ENCODE assay signal across 10 mouse cellular contexts in genomic region chr19:8725081-8725613, GRCm38 (mm10). TPM values are rescaled to one million over a fixed set of nuclear protein-coding genes. Genes with fewer than 3 reads are reported as not detected.
DNase-seq lines count a peak whose midpoint lies in the region; ATAC-seq and TF ChIP-seq lines count a peak whose summit lies in the region.
"Had no signal": no experiment of that assay in that cellular context is flagged by ENCODE, and none has a peak within 500 bp of the region (broad histone marks: within the 10 kb centered on the region; RNA-seq: fewer than 3 reads in every experiment).

No protein-coding gene starts in this region.

- DNase-seq in liver, embryonic 11.5 days (ENCODE audit: low spot score) = no peak
- DNase-seq in liver = no peak
- DNase-seq in limb, embryonic 14.5 days (ENCODE audit: low spot score) = no peak
- DNase-seq in cerebellum, adult 18-20 months = no peak
- DNase-seq in adrenal gland, adult 8-10 months = no peak
- DNase-seq in layer of hippocampus, adult 9-10 months (ENCODE audit: low spot score) = no peak
- DNase-seq: cerebellum, adult 11 months had no signal

- H3K4me3 ChIP-seq in liver, embryonic 11.5 days (ENCODE audit: low read depth, low read length) = peak overlapping the region; percentile 88
- H3K4me3 ChIP-seq in forebrain, embryonic 12.5 days (replicated peaks) = peak overlapping the region; percentile 76
- peak overlapping the region; percentile 78 for H3K4me3 ChIP-seq in limb, embryonic 14.5 days (replicated peaks; ENCODE audit: low read length)
- peak overlapping the region; percentile 77 for H3K4me3 ChIP-seq in stomach, embryonic 15.5 days (replicated peaks)

- peak overlapping the region; percentile 98 for H3K27ac ChIP-seq in liver, embryonic 11.5 days (ENCODE audit: low read depth, low read length)
- H3K27ac ChIP-seq in forebrain, embryonic 12.5 days = 0 out of 2 replicates have a peak overlapping the region, but pooled peaks have one; percentile 10
- no peak overlapping the region for H3K27ac ChIP-seq in limb, embryonic 14.5 days (replicated peaks; ENCODE audit: low read depth, low read length)
- H3K27ac ChIP-seq in stomach, embryonic 15.5 days = peak overlapping the region; percentile 51; the same call in 1 of the 2 replicates

- peaks cover 17% of the 10 kb centered on the region for H3K4me1 ChIP-seq in liver, embryonic 11.5 days (replicated peaks; ENCODE audit: control insufficient read depth, insufficient read depth, low read length)
- H3K4me1 ChIP-seq in forebrain, embryonic 12.5 days = peaks cover 33% of the 10 kb centered on the region
- H3K4me1 ChIP-seq in limb, embryonic 14.5 days (ENCODE audit: control insufficient read depth, insufficient read depth, low read length) = peaks cover 16% of the 10 kb centered on the region
- peaks cover 8% of the 10 kb centered on the region; the same call in 1 of the 2 replicates for H3K4me1 ChIP-seq in stomach, embryonic 15.5 days

- H3K27me3 ChIP-seq in liver, embryonic 11.5 days (replicated peaks; ENCODE audit: control insufficient read depth, insufficient read depth, low read length) = no peaks in the 10 kb centered on the region
- no peaks in the 10 kb centered on the region for H3K27me3 ChIP-seq in forebrain, embryonic 12.5 days
- H3K27me3 ChIP-seq in limb, embryonic 14.5 days (ENCODE audit: control insufficient read depth, insufficient read depth, low read length) = no peaks in the 10 kb centered on the region
- H3K27me3 ChIP-seq in stomach, embryonic 15.5 days (replicated peaks) = no peaks in the 10 kb centered on the region

- 38% methylated on average over 4 of the region's 4 CpGs for WGBS in liver, embryonic 11.5 days
- WGBS in forebrain, embryonic 12.5 days = 49% methylated on average over 4 of the region's 4 CpGs
- WGBS in limb, embryonic 14.5 days = 50% methylated on average over 4 of the region's 4 CpGs
- 32% methylated on average over 4 of the region's 4 CpGs for WGBS in stomach, embryonic 15.5 days

- peak overlapping the region; percentile 98 for H3K9ac ChIP-seq in liver, embryonic 11.5 days (ENCODE audit: low read depth, low read length)
- peak overlapping the region; percentile 97 for H3K9ac ChIP-seq in forebrain, embryonic 12.5 days
- peak overlapping the region; percentile 96 for H3K9ac ChIP-seq in limb, embryonic 14.5 days (ENCODE audit: low read depth, low read length, severe bottlenecking)
- peak overlapping the region; percentile 7; the same call in 1 of the 2 replicates for H3K9ac ChIP-seq in stomach, embryonic 15.5 days

- no peak for TF ChIP-seq POLR2A in limb, embryonic 14.5 days (IDR thresholded peaks at IDR 0.05; ENCODE audit: borderline replicate concordance, extremely low read depth, insufficient read depth, insufficient read length)

- H3K36me3 ChIP-seq in liver, embryonic 11.5 days (ENCODE audit: control insufficient read depth, insufficient read depth, low read length) = peaks cover 22% of the 10 kb centered on the region
- peaks cover 29% of the 10 kb centered on the region for H3K36me3 ChIP-seq in forebrain, embryonic 12.5 days (replicated peaks)
- H3K36me3 ChIP-seq in limb, embryonic 14.5 days (ENCODE audit: control insufficient read depth, insufficient read depth, low read length) = peaks cover 33% of the 10 kb centered on the region
- peaks cover 28% of the 10 kb centered on the region for H3K36me3 ChIP-seq in stomach, embryonic 15.5 days

- H3K9me3 ChIP-seq in liver, embryonic 11.5 days (ENCODE audit: control insufficient read depth, low read length) = no peaks in the 10 kb centered on the region
- no peaks in the 10 kb centered on the region for H3K9me3 ChIP-seq in forebrain, embryonic 12.5 days
- no peaks in the 10 kb centered on the region for H3K9me3 ChIP-seq in limb, embryonic 14.5 days (ENCODE audit: control insufficient read depth, low read length)
- H3K9me3 ChIP-seq in stomach, embryonic 15.5 days = no peaks in the 10 kb centered on the region

- ATAC-seq in liver, embryonic 11.5 days (replicated peaks; ENCODE audit: low FRiP score) = no peak
- ATAC-seq in forebrain, embryonic 12.5 days (ENCODE audit: low FRiP score) = no peak
- no peak for ATAC-seq in limb, embryonic 14.5 days (ENCODE audit: low FRiP score, low read depth)
- no peak for ATAC-seq in stomach, embryonic 15.5 days (ENCODE audit: insufficient read depth, low FRiP score, low read depth)
- ATAC-seq: inflammation-experienced regulatory T-cells, adult 6 months had no signal

- peak overlapping the region; percentile 87 for H3K4me2 ChIP-seq in liver, embryonic 11.5 days
- peak overlapping the region; percentile 77 for H3K4me2 ChIP-seq in forebrain, embryonic 12.5 days
- H3K4me2 ChIP-seq in limb, embryonic 14.5 days (replicated peaks; ENCODE audit: low read depth, low read length, severe bottlenecking) = peak overlapping the region; percentile 86
- peak overlapping the region; percentile 59 for H3K4me2 ChIP-seq in stomach, embryonic 15.5 days

RNA-seq across cellular contexts. Expression of gene Slc3a2, which starts 2.0 kb away (rescaled TPM):
- 150 and 159 TPM in 2 replicates for polyA plus RNA-seq in liver, embryonic 11.5 days (2014; fragmentation: Nextera tagmentation; extraction: Ambion mirVana)
- 140 and 143 TPM in 2 replicates for polyA plus RNA-seq in forebrain, embryonic 12.5 days (2016; fragmentation: Nextera tagmentation; extraction: Ambion mirVana)
- polyA plus RNA-seq in limb, embryonic 14.5 days (2012; rRNA removed) = 111 and 123 TPM in 2 replicates
- 101 and 109 TPM in 2 replicates for polyA plus RNA-seq in limb, embryonic 14.5 days (2014; fragmentation: Nextera tagmentation; extraction: Ambion mirVana)
- polyA plus RNA-seq in stomach, embryonic 15.5 days (2015; fragmentation: Nextera tagmentation; extraction: Ambion mirVana) = 111 and 122 TPM in 2 replicates
- total RNA-seq in adrenal gland, adult 8-10 months (2022) = 100 to 1,000 TPM; 210 to 266 (median 246) TPM

RNA-seq across cellular contexts. Expression of gene Wdr74, which starts 10.5 kb away (rescaled TPM):
- polyA plus RNA-seq in liver, embryonic 11.5 days (2014; fragmentation: Nextera tagmentation; extraction: Ambion mirVana) = 142 and 143 TPM in 2 replicates
- 83.7 and 85.9 TPM in 2 replicates for polyA plus RNA-seq in forebrain, embryonic 12.5 days (2016; fragmentation: Nextera tagmentation; extraction: Ambion mirVana)
- 66.4 and 66.6 TPM in 2 replicates for polyA plus RNA-seq in limb, embryonic 14.5 days (2012; rRNA removed)
- polyA plus RNA-seq in limb, embryonic 14.5 days (2014; fragmentation: Nextera tagmentation; extraction: Ambion mirVana) = 85.5 and 87.2 TPM in 2 replicates
- 76.3 and 90.4 TPM in 2 replicates for polyA plus RNA-seq in stomach, embryonic 15.5 days (2015; fragmentation: Nextera tagmentation; extraction: Ambion mirVana)
- 10 to 100 TPM; 49.1 to 60.4 (median 53.3) TPM for total RNA-seq in adrenal gland, adult 8-10 months (2022)

RNA-seq across cellular contexts. Expression of gene 1700092M07Rik, which starts 15.4 kb away (rescaled TPM):
- 1.7 and 2.0 TPM in 2 replicates for polyA plus RNA-seq in liver, embryonic 11.5 days (2014; fragmentation: Nextera tagmentation; extraction: Ambion mirVana)
- 2.8 and 3.7 TPM in 2 replicates for polyA plus RNA-seq in forebrain, embryonic 12.5 days (2016; fragmentation: Nextera tagmentation; extraction: Ambion mirVana)
- polyA plus RNA-seq in limb, embryonic 14.5 days (2012; rRNA removed) = 1.6 and 3.2 TPM in 2 replicates
- polyA plus RNA-seq in limb, embryonic 14.5 days (2014; fragmentation: Nextera tagmentation; extraction: Ambion mirVana) = 1.6 and 2.1 TPM in 2 replicates
- polyA plus RNA-seq in stomach, embryonic 15.5 days (2015; fragmentation: Nextera tagmentation; extraction: Ambion mirVana) = 1.4 and 1.7 TPM in 2 replicates
- total RNA-seq in adrenal gland, adult 8-10 months (2022) = 1 to 10 TPM in 3 of 4 experiments, under 1 TPM in 1; 0.64 to 4.4 (median 1.8) TPM

RNA-seq across cellular contexts. Expression of gene Stx5a, which starts 16.1 kb away (rescaled TPM):
- polyA plus RNA-seq in liver, embryonic 11.5 days (2014; fragmentation: Nextera tagmentation; extraction: Ambion mirVana) = 69.5 and 73.1 TPM in 2 replicates
- 108 and 114 TPM in 2 replicates for polyA plus RNA-seq in forebrain, embryonic 12.5 days (2016; fragmentation: Nextera tagmentation; extraction: Ambion mirVana)
- 188 and 197 TPM in 2 replicates for polyA plus RNA-seq in limb, embryonic 14.5 days (2012; rRNA removed)
- polyA plus RNA-seq in limb, embryonic 14.5 days (2014; fragmentation: Nextera tagmentation; extraction: Ambion mirVana) = 161 and 174 TPM in 2 replicates
- 132 and 134 TPM in 2 replicates for polyA plus RNA-seq in stomach, embryonic 15.5 days (2015; fragmentation: Nextera tagmentation; extraction: Ambion mirVana)
- 100 to 1,000 TPM in 3 of 4 experiments, 10 to 100 TPM in 1; 90.9 to 138 (median 118) TPM for total RNA-seq in adrenal gland, adult 8-10 months (2022)

RNA-seq across cellular contexts. Expression of gene Nxf1, which starts 31.7 kb away (rescaled TPM):
- 197 and 198 TPM in 2 replicates for polyA plus RNA-seq in liver, embryonic 11.5 days (2014; fragmentation: Nextera tagmentation; extraction: Ambion mirVana)
- 206 and 225 TPM in 2 replicates for polyA plus RNA-seq in forebrain, embryonic 12.5 days (2016; fragmentation: Nextera tagmentation; extraction: Ambion mirVana)
- polyA plus RNA-seq in limb, embryonic 14.5 days (2012; rRNA removed) = 263 and 265 TPM in 2 replicates
- polyA plus RNA-seq in limb, embryonic 14.5 days (2014; fragmentation: Nextera tagmentation; extraction: Ambion mirVana) = 168 and 187 TPM in 2 replicates
- polyA plus RNA-seq in stomach, embryonic 15.5 days (2015; fragmentation: Nextera tagmentation; extraction: Ambion mirVana) = 159 and 160 TPM in 2 replicates
- total RNA-seq in adrenal gland, adult 8-10 months (2022) = 100 to 1,000 TPM; 102 to 164 (median 148) TPM

Comparison
In these comparisons a context has a peak if more than half of its experiments do, and no peak if none do; other contexts are left out.
1. H3K9ac ChIP-seq: peak in every context shown above with its lines; median percentile 98 in liver, embryonic 11.5 days; 97 in forebrain, embryonic 12.5 days; 96 in limb, embryonic 14.5 days; 7 in stomach, embryonic 15.5 days.